Mouse (Mus musculus) testis, adult 2 months (tissue): Measurements from ENCODE around the gene Fkbp6. TPM values are rescaled to one million over a fixed set of nuclear protein-coding genes. Genes with fewer than 3 reads are reported as not detected.
A peak's percentile ranks its signal among the peaks of the same experiment; 100 is the strongest.

ENCODE experiments used
- H3K27ac ChIP-seq: fragments of 200-500 bp; 2 replicates; pipeline ENCODE4 v1.5.1; 2012; ENCODE audit warnings: low read depth, low read length; ENCODE audit not compliant: control insufficient read depth, insufficient read depth
- H3K27me3 ChIP-seq: fragments of 200-500 bp; 2 replicates; pipeline ENCODE4 v1.6.1; 2012; ENCODE audit warnings: mild to moderate bottlenecking, low read length, moderate library complexity; ENCODE audit not compliant: control insufficient read depth, insufficient read depth
- H3K36me3 ChIP-seq: fragments of 200-500 bp; 2 replicates; pipeline ENCODE4 v1.6.1; 2012; ENCODE audit warnings: mild to moderate bottlenecking, low read length; ENCODE audit not compliant: control insufficient read depth, insufficient read depth
- H3K4me1 ChIP-seq: fragments of 200-500 bp; 2 replicates; pipeline ENCODE4 v1.6.1; 2012; ENCODE audit warnings: low read length; ENCODE audit not compliant: control insufficient read depth, insufficient read depth
- H3K4me3 ChIP-seq: fragments of 200-500 bp; 2 replicates; pipeline ENCODE4 v1.5.1; 2012; ENCODE audit warnings: low read depth, mild to moderate bottlenecking, low read length, moderate library complexity, mixed read lengths; ENCODE audit not compliant: control insufficient read depth
- CTCF ChIP-seq: fragments of 200-500 bp; IDR thresholded peaks from 2 replicates; pipeline ENCODE4 v1.5.1; 2012; ENCODE audit warnings: low read depth, mild to moderate bottlenecking, inconsistent platforms, low read length, moderate library complexity; ENCODE audit not compliant: control insufficient read depth, insufficient read depth, insufficient replicate concordance
- POLR2A ChIP-seq: fragments of 200-500 bp; IDR thresholded peaks from 2 replicates; pipeline ENCODE4 v1.6.1; 2012; ENCODE audit warnings: low read depth, mild to moderate bottlenecking, inconsistent platforms, low read length, moderate library complexity; ENCODE audit not compliant: control insufficient read depth
- polyA plus RNA-seq: library from polyadenylated mRNA; depleted of rRNA; stranded (reverse); fragments of >200 nt; gene quantifications from 2 replicates; pipeline ENCODE4 v1.2.3, GENCODE M21; 2012

Fkbp6 gene
- polyA plus RNA-seq, 1 experiment = 87.2 TPM

- Histone ChIP-seq H3K27me3 (no peaks in the 10 kb centered on the region), H3K27ac (no peak overlapping the region), H3K4me1 (peaks cover 6% of the 10 kb centered on the region), H3K4me3 (peak overlapping the region; percentile 77), H3K36me3 (no peaks in the 10 kb centered on the region)
- TF ChIP-seq POLR2A (no peak; the same call in 1 of the 2 replicates), CTCF (peak; percentile 86; the same call in 1 of the 2 replicates)
Observed at GRCm38 (mm10) chr5:135257559-135257958, 92.3 kb downstream of the Fkbp6 start.

- TF ChIP-seq POLR2A (no peak), CTCF (no peak)
- H3K27ac ChIP-seq = no peak overlapping the region
- no peaks in the 10 kb centered on the region for H3K27me3 ChIP-seq
- no peak overlapping the region for H3K4me3 ChIP-seq
- peaks cover 9% of the 10 kb centered on the region for H3K4me1 ChIP-seq
- no peaks in the 10 kb centered on the region for H3K36me3 ChIP-seq
Observed at GRCm38 (mm10) chr5:135256166-135256565, 93.7 kb downstream of the Fkbp6 start.

- Histone ChIP-seq H3K4me3 (no peak overlapping the region), H3K36me3 (no peaks in the 10 kb centered on the region), H3K4me1 (peaks cover 27% of the 10 kb centered on the region), H3K27me3 (no peaks in the 10 kb centered on the region), H3K27ac (no peak overlapping the region)
- TF ChIP-seq CTCF = no peak
Observed at GRCm38 (mm10) chr5:135253741-135254401, 96.0 kb downstream of the Fkbp6 start.

- TF ChIP-seq CTCF (no peak), POLR2A (peak; percentile 38)
- Histone ChIP-seq H3K36me3 (no peaks in the 10 kb centered on the region), H3K4me3 (peak within 1 kb of the TSS; percentile 89), H3K4me1 (peaks cover 25% of the 10 kb centered on the region), H3K27me3 (no peaks in the 10 kb centered on the region), H3K27ac (peak within 1 kb of the TSS; percentile 58)
Observed at GRCm38 (mm10) chr5:135251079-135251454, 98.8 kb downstream of the Fkbp6 start, which contains the start of gene Fzd9. TSS of gene Fzd9 (minus strand) at chr5:135251230.

GRCm38 (mm10) chr5:135250186-135251078 lies 99.4 kb downstream of the Fkbp6 start:
- no peak overlapping the region for H3K27ac ChIP-seq

GRCm38 (mm10) chr5:135248956-135249676 lies 100.7 kb downstream of the Fkbp6 start:
- H3K4me1 ChIP-seq = peaks cover 23% of the 10 kb centered on the region
- no peak overlapping the region for H3K27ac ChIP-seq
- H3K27me3 ChIP-seq = no peaks in the 10 kb centered on the region
- no peak for TF ChIP-seq CTCF
- TF ChIP-seq POLR2A = no peak
- peak overlapping the region; percentile 16; the same call in 1 of the 2 replicates for H3K4me3 ChIP-seq
- H3K36me3 ChIP-seq = peaks cover 1% of the 10 kb centered on the region; the same call in 1 of the 2 replicates

More at GRCm38 (mm10) chr5:135250186-135251078, 99.4 kb downstream of the Fkbp6 start:
- H3K27me3 ChIP-seq = no peaks in the 10 kb centered on the region
- TF ChIP-seq CTCF = no peak
- TF ChIP-seq POLR2A = no peak
- H3K4me1 ChIP-seq = peaks cover 25% of the 10 kb centered on the region
- peak overlapping the region; percentile 89 for H3K4me3 ChIP-seq
- peaks cover 1% of the 10 kb centered on the region; the same call in 1 of the 2 replicates for H3K36me3 ChIP-seq

- Histone ChIP-seq H3K36me3 (peaks cover 1% of the 10 kb centered on the region; the same call in 1 of the 2 replicates), H3K4me1 (peaks cover 20% of the 10 kb centered on the region), H3K4me3 (no peak overlapping the region), H3K27ac (no peak overlapping the region), H3K27me3 (no peaks in the 10 kb centered on the region)
- TF ChIP-seq POLR2A (no peak), CTCF (no peak)
Observed at GRCm38 (mm10) chr5:135247337-135247736, 102.5 kb downstream of the Fkbp6 start.
